Mouse (Mus musculus) forebrain, embryonic 12.5 days (tissue): ENCODE data around the gene Gtdc1. TPM values are rescaled to one million over a fixed set of nuclear protein-coding genes. Genes with fewer than 3 reads are reported as not detected.

Experiments
- ATAC-seq: fragments of 200-750 bp; cut with Nextera tagmentation; 2 replicates; pipeline ENCODE4 v1.8.0; 2017; ENCODE audit warnings: moderate TSS enrichment; ENCODE audit not compliant: low FRiP score
- H3K27ac ChIP-seq: fragments of 300-500 bp; sonication (generic); 2 replicates; pipeline ENCODE4 v1.5.1; 2016; ENCODE audit warnings: mild to moderate bottlenecking
- H3K27me3 ChIP-seq: fragments of 300-500 bp; sonication (generic); 2 replicates; pipeline ENCODE4 v1.6.1; 2016; ENCODE audit warnings: mild to moderate bottlenecking
- H3K36me3 ChIP-seq: fragments of 300-500 bp; sonication (generic); replicated peaks from 2 replicates; pipeline ENCODE4 v1.6.1; 2016; ENCODE audit warnings: mild to moderate bottlenecking
- H3K4me1 ChIP-seq: fragments of 300-500 bp; sonication (generic); 2 replicates; pipeline ENCODE4 v1.6.1; 2016
- H3K4me2 ChIP-seq: fragments of 300-500 bp; sonication (generic); 2 replicates; pipeline ENCODE4 v1.6.1; 2016; ENCODE audit warnings: mild to moderate bottlenecking, moderate library complexity
- H3K4me3 ChIP-seq: fragments of 300-500 bp; sonication (generic); replicated peaks from 2 replicates; pipeline ENCODE4 v1.5.1; 2016; ENCODE audit warnings: mild to moderate bottlenecking
- H3K9ac ChIP-seq: fragments of 300-500 bp; sonication (generic); 2 replicates; pipeline ENCODE4 v1.6.1; 2016; ENCODE audit warnings: mild to moderate bottlenecking
- H3K9me3 ChIP-seq: fragments of 300-500 bp; sonication (generic); 2 replicates; pipeline ENCODE4 v1.6.1; 2016
- WGBS: fragments of 180-500 bp; shearing (Covaris S2); methylation state at CpG from one replicate; pipeline ENCODE4 v1.1.7; 2016; 5-methylcytosine and 5-hydroxymethylcytosine counted together
- polyA plus RNA-seq: library from polyadenylated mRNA; unstranded; fragments of >200 nt; fragmentation: Nextera tagmentation; extraction: Ambion mirVana; gene quantifications from 2 replicates; pipeline ENCODE4 v1.2.1, GENCODE M21; 2016

Gtdc1 gene
- polyA plus RNA-seq, 1 experiment from 2014 or later: 19.2 TPM

- ATAC-seq: no peak
- no peaks in the 10 kb centered on the region for H3K4me1 ChIP-seq
- WGBS: 84% methylated on average over 3 of the region's 3 CpGs
- no peaks in the 10 kb centered on the region for H3K9me3 ChIP-seq
- H3K4me3 ChIP-seq: no peak overlapping the region
- H3K9ac ChIP-seq: no peak overlapping the region
- H3K27me3 ChIP-seq: no peaks in the 10 kb centered on the region
- no peak overlapping the region for H3K27ac ChIP-seq
- no peaks in the 10 kb centered on the region for H3K36me3 ChIP-seq
- H3K4me2 ChIP-seq: no peak overlapping the region
Observed at GRCm38 (mm10) chr2:44920471-44920870, 7.0 kb downstream of the Gtdc1 start.

- no peak overlapping the region for H3K4me3 ChIP-seq
- no peak overlapping the region for H3K27ac ChIP-seq
- no peaks in the 10 kb centered on the region for H3K27me3 ChIP-seq
- ATAC-seq: no peak
- H3K36me3 ChIP-seq: no peaks in the 10 kb centered on the region
- no peak overlapping the region for H3K4me2 ChIP-seq
- WGBS: 79% methylated on average over 1 of the region's 1 CpGs
- no peaks in the 10 kb centered on the region for H3K4me1 ChIP-seq
- no peak overlapping the region for H3K9ac ChIP-seq
- H3K9me3 ChIP-seq: no peaks in the 10 kb centered on the region
Observed at GRCm38 (mm10) chr2:44919326-44919725, 8.1 kb downstream of the Gtdc1 start.

- no peaks in the 10 kb centered on the region for H3K4me1 ChIP-seq
- no peak overlapping the region for H3K27ac ChIP-seq
- H3K27me3 ChIP-seq: no peaks in the 10 kb centered on the region
- H3K4me3 ChIP-seq: no peak overlapping the region
- no peak overlapping the region for H3K9ac ChIP-seq
- 95% methylated on average over 2 of the region's 2 CpGs for WGBS
- H3K9me3 ChIP-seq: no peaks in the 10 kb centered on the region
- no peak for ATAC-seq
- no peaks in the 10 kb centered on the region for H3K36me3 ChIP-seq
- no peak overlapping the region for H3K4me2 ChIP-seq
Observed at GRCm38 (mm10) chr2:44918737-44919136, 8.7 kb downstream of the Gtdc1 start.

DNA sequence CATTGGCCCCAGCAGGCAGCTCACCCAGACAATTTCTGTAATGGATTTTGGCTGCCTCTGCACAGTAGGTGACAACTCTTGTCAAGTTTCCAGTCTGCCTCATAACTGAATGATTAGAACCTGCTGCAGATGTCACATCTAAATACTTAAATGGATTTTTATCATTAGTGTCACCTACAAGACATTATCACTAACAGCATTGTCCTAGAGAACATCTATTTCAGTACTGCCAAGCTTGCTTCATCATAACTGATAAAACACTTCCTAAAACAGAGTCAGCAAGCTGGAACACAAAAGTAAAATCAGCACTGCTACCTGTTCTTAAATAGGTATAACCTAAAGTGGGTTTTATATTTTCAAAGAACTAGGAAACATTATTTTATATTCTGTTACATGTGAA lies 11.2 kb downstream of the Gtdc1 start:
- no peak overlapping the region for H3K4me3 ChIP-seq
- H3K36me3 ChIP-seq: no peaks in the 10 kb centered on the region
- H3K9me3 ChIP-seq: no peaks in the 10 kb centered on the region
- H3K4me1 ChIP-seq: no peaks in the 10 kb centered on the region
- ATAC-seq: no peak
- H3K27ac ChIP-seq: no peak overlapping the region
- no peak overlapping the region for H3K4me2 ChIP-seq
- no peaks in the 10 kb centered on the region for H3K27me3 ChIP-seq
- no peak overlapping the region for H3K9ac ChIP-seq

DNA sequence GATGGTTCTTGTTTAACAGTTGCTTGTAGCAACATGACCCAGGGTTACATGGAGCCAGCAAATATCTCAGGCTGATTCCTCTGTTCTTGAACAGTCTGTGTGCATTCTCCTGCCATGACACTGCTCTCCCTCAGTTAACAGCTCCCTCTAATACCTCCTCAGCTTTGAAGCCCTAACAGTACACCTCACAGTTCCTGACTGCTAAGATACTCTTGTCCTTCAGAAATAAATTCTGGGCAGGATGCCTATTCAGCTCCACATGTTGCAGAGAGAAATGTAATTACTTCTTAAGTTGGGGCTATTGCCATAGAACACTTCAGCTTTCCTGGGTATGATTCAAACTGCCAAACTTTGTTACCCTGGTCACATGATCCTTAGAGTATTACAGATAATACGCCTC lies 29.7 kb downstream of the Gtdc1 start:
- 90% methylated on average over 1 of the region's 1 CpGs for WGBS

DNA sequence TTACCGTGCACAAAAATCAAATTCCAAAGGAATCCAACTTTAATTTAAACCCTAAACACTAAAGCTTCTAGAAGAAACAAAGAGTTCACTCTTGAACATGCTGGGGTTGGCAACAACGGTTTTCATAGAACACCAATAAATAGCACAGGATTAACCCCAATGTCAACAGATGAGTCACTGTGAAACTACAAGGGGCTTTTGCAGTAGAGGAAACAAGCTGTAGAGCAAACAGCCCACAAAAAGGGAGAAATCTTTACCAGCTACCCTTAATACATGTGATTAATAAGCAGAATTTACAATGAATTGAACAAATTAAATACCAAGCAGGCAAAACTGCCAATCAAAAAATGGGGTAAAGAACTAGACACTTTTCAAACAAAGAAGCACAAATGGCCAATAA lies 53.7 kb downstream of the Gtdc1 start:
- Histone ChIP-seq H3K4me3 (no peak overlapping the region), H3K27ac (no peak overlapping the region), H3K36me3 (no peaks in the 10 kb centered on the region), H3K4me1 (no peaks in the 10 kb centered on the region), H3K9ac (no peak overlapping the region), H3K4me2 (no peak overlapping the region), H3K9me3 (no peaks in the 10 kb centered on the region), H3K27me3 (no peaks in the 10 kb centered on the region)
- no peak for ATAC-seq
- 40% methylated on average over 2 of the region's 2 CpGs for WGBS

More for the DNA sequence above, 29.7 kb downstream of the Gtdc1 start:
- Histone ChIP-seq H3K36me3 (no peaks in the 10 kb centered on the region), H3K4me3 (no peak overlapping the region), H3K9ac (no peak overlapping the region), H3K27me3 (no peaks in the 10 kb centered on the region), H3K4me2 (no peak overlapping the region), H3K9me3 (no peaks in the 10 kb centered on the region), H3K4me1 (no peaks in the 10 kb centered on the region), H3K27ac (no peak overlapping the region)
- ATAC-seq: no peak

DNA sequence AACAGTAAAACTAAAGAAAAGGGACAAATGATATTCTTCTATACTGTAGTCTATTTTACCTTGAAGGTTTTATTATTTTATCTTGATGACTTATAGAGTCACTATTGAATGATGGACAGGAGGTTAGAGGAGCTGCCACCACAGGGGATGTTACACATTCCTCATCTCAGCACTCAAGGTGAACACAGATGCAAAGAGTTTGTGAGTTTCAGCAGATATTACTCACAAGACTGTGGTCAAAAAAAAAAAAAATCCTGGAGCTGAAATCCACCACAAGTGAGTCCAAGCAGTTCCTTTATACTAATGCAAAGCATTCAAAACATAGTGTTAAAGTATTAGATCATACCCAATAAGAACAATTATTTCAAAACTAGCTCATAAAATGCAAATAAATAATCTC lies 62.7 kb downstream of the Gtdc1 start:
- Histone ChIP-seq H3K4me1 (no peaks in the 10 kb centered on the region), H3K9me3 (no peaks in the 10 kb centered on the region), H3K27ac (no peak overlapping the region), H3K4me2 (no peak overlapping the region), H3K36me3 (no peaks in the 10 kb centered on the region), H3K9ac (no peak overlapping the region), H3K4me3 (no peak overlapping the region), H3K27me3 (no peaks in the 10 kb centered on the region)
- no peak for ATAC-seq

GRCm38 (mm10) chr2:44854475-44854874 lies 73.0 kb downstream of the Gtdc1 start:
- H3K4me1 ChIP-seq: no peaks in the 10 kb centered on the region
- WGBS: 62% methylated on average over 2 of the region's 2 CpGs

DNA sequence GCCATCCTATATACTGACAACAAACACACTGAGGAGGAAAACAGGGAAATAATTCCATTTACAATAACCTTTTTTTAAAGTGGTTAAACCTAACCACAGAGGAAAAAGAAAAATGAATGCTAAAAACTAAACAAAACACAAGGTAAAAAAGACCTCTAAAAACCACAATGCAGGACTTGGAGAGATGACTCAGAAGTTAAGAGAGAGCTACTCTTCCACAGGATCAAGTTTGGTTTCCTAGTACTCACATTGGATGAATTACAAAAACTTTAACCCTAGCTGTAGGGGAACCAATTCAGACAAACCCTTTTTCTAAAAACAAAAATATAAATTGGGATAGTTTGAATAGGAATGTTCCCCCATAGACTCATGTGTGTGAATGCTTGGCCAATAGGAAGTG lies 77.8 kb downstream of the Gtdc1 start:
- Histone ChIP-seq H3K4me2 (no peak overlapping the region), H3K4me1 (no peaks in the 10 kb centered on the region), H3K9me3 (peaks cover 9% of the 10 kb centered on the region; the same call in 1 of the 2 replicates), H3K36me3 (peaks cover 5% of the 10 kb centered on the region; the same call in 1 of the 2 replicates), H3K4me3 (no peak overlapping the region), H3K9ac (no peak overlapping the region), H3K27me3 (no peaks in the 10 kb centered on the region), H3K27ac (no peak overlapping the region)
- no peak for ATAC-seq

More at GRCm38 (mm10) chr2:44854475-44854874, 73.0 kb downstream of the Gtdc1 start:
- no peak for ATAC-seq
- H3K36me3 ChIP-seq: peaks cover 5% of the 10 kb centered on the region; the same call in 1 of the 2 replicates
- no peak overlapping the region for H3K9ac ChIP-seq
- H3K4me3 ChIP-seq: no peak overlapping the region
- no peak overlapping the region for H3K4me2 ChIP-seq
- H3K9me3 ChIP-seq: peaks cover 9% of the 10 kb centered on the region; the same call in 1 of the 2 replicates
- H3K27ac ChIP-seq: no peak overlapping the region
- no peaks in the 10 kb centered on the region for H3K27me3 ChIP-seq

DNA sequence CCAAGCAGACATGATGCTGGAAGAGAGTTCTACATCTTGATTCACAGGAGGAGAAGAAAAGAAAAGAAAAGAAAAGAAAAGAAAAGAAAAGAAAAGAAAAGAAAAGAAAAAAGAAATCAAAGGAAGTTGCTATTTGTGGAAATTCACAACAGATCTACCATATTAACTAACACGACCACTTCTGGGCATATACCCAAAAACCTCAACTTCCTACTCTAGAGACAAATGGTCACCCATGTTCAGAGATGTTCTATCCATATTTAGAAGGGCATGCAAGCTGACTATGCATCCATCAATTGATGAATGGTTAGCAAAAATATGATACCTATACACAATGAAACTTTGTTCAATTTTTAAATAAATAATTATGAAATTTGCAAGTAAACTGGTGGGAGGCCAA lies 79.3 kb downstream of the Gtdc1 start:
- Histone ChIP-seq H3K9ac (no peak overlapping the region), H3K27ac (no peak overlapping the region), H3K27me3 (no peaks in the 10 kb centered on the region), H3K9me3 (peaks cover 9% of the 10 kb centered on the region; the same call in 1 of the 2 replicates), H3K4me2 (no peak overlapping the region), H3K36me3 (peaks cover 5% of the 10 kb centered on the region; the same call in 1 of the 2 replicates), H3K4me3 (no peak overlapping the region), H3K4me1 (no peaks in the 10 kb centered on the region)
- no peak for ATAC-seq
- 85% methylated on average over 1 of the region's 1 CpGs for WGBS

- Histone ChIP-seq H3K27ac (no peak overlapping the region), H3K36me3 (no peaks in the 10 kb centered on the region), H3K4me3 (no peak overlapping the region), H3K9ac (no peak overlapping the region), H3K4me2 (no peak overlapping the region), H3K27me3 (no peaks in the 10 kb centered on the region), H3K4me1 (no peaks in the 10 kb centered on the region), H3K9me3 (no peaks in the 10 kb centered on the region)
- no peak for ATAC-seq
- WGBS: 94% methylated on average over 4 of the region's 4 CpGs
Observed at GRCm38 (mm10) chr2:44845424-44845823, 82.0 kb downstream of the Gtdc1 start.

GRCm38 (mm10) chr2:44829753-44830152 lies 97.7 kb downstream of the Gtdc1 start:
- Histone ChIP-seq H3K9ac (no peak overlapping the region), H3K4me2 (no peak overlapping the region), H3K4me1 (no peaks in the 10 kb centered on the region), H3K4me3 (no peak overlapping the region), H3K27ac (no peak overlapping the region), H3K36me3 (no peaks in the 10 kb centered on the region), H3K9me3 (no peaks in the 10 kb centered on the region), H3K27me3 (no peaks in the 10 kb centered on the region)
- no peak for ATAC-seq
- 86% methylated on average over 2 of the region's 2 CpGs for WGBS

DNA sequence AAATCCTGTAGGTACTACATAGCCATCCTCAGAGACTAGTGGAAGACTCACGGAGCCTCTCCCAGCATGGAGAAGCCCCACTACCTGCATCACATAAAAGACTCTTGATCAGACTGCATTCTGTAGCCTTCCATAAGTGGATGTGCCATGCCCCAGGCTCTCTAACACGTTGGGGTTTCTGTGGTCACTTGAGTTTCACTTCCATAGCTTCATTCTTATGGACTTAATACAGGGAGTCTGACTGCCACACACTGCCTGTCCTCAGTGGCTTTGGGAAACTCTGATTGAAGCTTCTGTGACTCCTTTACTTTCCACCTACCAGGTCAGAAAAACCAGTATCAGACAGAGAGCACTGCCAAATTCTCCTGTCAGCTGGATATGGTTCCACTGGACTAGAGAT lies 98.1 kb downstream of the Gtdc1 start:
- no peaks in the 10 kb centered on the region for H3K27me3 ChIP-seq
- 82% methylated on average over 2 of the region's 2 CpGs for WGBS
- no peak for ATAC-seq
- no peak overlapping the region for H3K4me2 ChIP-seq
- H3K36me3 ChIP-seq: no peaks in the 10 kb centered on the region
- no peak overlapping the region for H3K9ac ChIP-seq
- H3K9me3 ChIP-seq: no peaks in the 10 kb centered on the region
- H3K4me3 ChIP-seq: no peak overlapping the region
- H3K4me1 ChIP-seq: no peaks in the 10 kb centered on the region
- no peak overlapping the region for H3K27ac ChIP-seq

GRCm38 (mm10) chr2:44826609-44827008 lies 100.8 kb downstream of the Gtdc1 start:
- whole genome bisulfite sequencing: 98% methylated on average over 3 of the region's 3 CpGs
- H3K4me1 ChIP-seq: no peaks in the 10 kb centered on the region
- H3K36me3 ChIP-seq: no peaks in the 10 kb centered on the region
- H3K27me3 ChIP-seq: no peaks in the 10 kb centered on the region
- H3K4me3 ChIP-seq: no peak overlapping the region
- H3K9ac ChIP-seq: no peak overlapping the region
- no peak for ATAC-seq
- H3K4me2 ChIP-seq: no peak overlapping the region
- H3K27ac ChIP-seq: no peak overlapping the region
- H3K9me3 ChIP-seq: no peaks in the 10 kb centered on the region
